Comparison of ENCODE assay signal across 29 mouse cellular contexts in genomic region chr7:49583176-49583575, GRCm38 (mm10). TPM values are rescaled to one million over a fixed set of nuclear protein-coding genes. Genes with fewer than 3 reads are reported as not detected.
"Had no signal": no experiment of that assay in that cellular context is flagged by ENCODE, and none has a peak within 500 bp of the region (broad histone marks: within the 10 kb centered on the region; RNA-seq: fewer than 3 reads in every experiment).

No protein-coding gene starts in this region.

- H3K9me3 ChIP-seq: heart, embryonic 13.5 days; heart, embryonic 15.5 days; hindbrain, embryonic 13.5 days; hindbrain, embryonic 15.5 days; kidney, embryonic 15.5 days; limb, embryonic 13.5 days; limb, embryonic 15.5 days had no signal

- ATAC-seq: hindbrain, postnatal 0 days; intestine, embryonic 16.5 days had no signal

- H3K4me2 ChIP-seq: heart, embryonic 11.5 days; heart, embryonic 13.5 days; heart, embryonic 15.5 days; hindbrain, embryonic 13.5 days; hindbrain, embryonic 15.5 days; kidney, embryonic 15.5 days; limb, embryonic 13.5 days; limb, embryonic 15.5 days had no signal

- H3K27me3 ChIP-seq: heart, embryonic 13.5 days; heart, embryonic 15.5 days; hindbrain, embryonic 13.5 days; hindbrain, embryonic 15.5 days; kidney, embryonic 15.5 days; limb, embryonic 13.5 days; limb, embryonic 15.5 days had no signal

- DNase-seq: gastrocnemius, postnatal 14 days; gastrocnemius, postnatal 36 days; heart, adult 11 months; heart, adult 2 months; heart, postnatal 14 days; heart, postnatal 36 days; kidney, adult 11 months; kidney, adult 2 months; kidney, adult 9 months; kidney, postnatal 36 days; layer of hippocampus, adult 9-11 months; layer of hippocampus, postnatal 36 days; left cerebral cortex, postnatal 4 days had no signal

- H3K9ac ChIP-seq: heart, embryonic 13.5 days; heart, embryonic 15.5 days; hindbrain, embryonic 13.5 days; hindbrain, embryonic 15.5 days; kidney, embryonic 15.5 days; limb, embryonic 13.5 days; limb, embryonic 15.5 days had no signal

- H3K4me1 ChIP-seq: heart, embryonic 13.5 days; heart, embryonic 15.5 days; hindbrain, embryonic 13.5 days; hindbrain, embryonic 15.5 days; kidney, embryonic 15.5 days had no signal

- H3K27ac ChIP-seq: heart, adult 2 months; heart, embryonic 13.5 days; heart, embryonic 15.5 days; hindbrain, embryonic 13.5 days; hindbrain, embryonic 15.5 days; hindbrain, postnatal 0 days; kidney, embryonic 15.5 days; kidney, postnatal 0 days; limb, embryonic 13.5 days; limb, embryonic 15.5 days had no signal

- H3K4me3 ChIP-seq: heart, adult 2 months; heart, embryonic 13.5 days; heart, embryonic 15.5 days; hindbrain, embryonic 13.5 days; hindbrain, embryonic 15.5 days; kidney, embryonic 15.5 days; limb, embryonic 13.5 days; limb, embryonic 15.5 days had no signal

RNA-seq across cellular contexts. Expression of gene Dbx1, which starts 53.5 kb away (rescaled TPM):
- polyA plus RNA-seq: gonadal fat pad, adult 2 months; heart, adult 2 months; heart, embryonic 11.5 days; heart, embryonic 13.5 days; heart, embryonic 15.5 days; heart, postnatal 0 days; intestine, embryonic 14.5 days; intestine, embryonic 16.5 days; kidney, adult 2 months; kidney, postnatal 0 days; large intestine, adult 2 months; limb, embryonic 11.5 days had no signal
